Mouse (Mus musculus) cerebellum, postnatal 4 days (tissue): ENCODE results near the gene Zfp84.

Experiments
- DNase-seq, 2 experiments: peaks; one replicate each; pipeline ENCODE4 v3.0.0; 2022; ENCODE audit warnings: low spot score in 2 of 2, mixed read lengths in 1 of 2

The Zfp84 gene

DNA sequence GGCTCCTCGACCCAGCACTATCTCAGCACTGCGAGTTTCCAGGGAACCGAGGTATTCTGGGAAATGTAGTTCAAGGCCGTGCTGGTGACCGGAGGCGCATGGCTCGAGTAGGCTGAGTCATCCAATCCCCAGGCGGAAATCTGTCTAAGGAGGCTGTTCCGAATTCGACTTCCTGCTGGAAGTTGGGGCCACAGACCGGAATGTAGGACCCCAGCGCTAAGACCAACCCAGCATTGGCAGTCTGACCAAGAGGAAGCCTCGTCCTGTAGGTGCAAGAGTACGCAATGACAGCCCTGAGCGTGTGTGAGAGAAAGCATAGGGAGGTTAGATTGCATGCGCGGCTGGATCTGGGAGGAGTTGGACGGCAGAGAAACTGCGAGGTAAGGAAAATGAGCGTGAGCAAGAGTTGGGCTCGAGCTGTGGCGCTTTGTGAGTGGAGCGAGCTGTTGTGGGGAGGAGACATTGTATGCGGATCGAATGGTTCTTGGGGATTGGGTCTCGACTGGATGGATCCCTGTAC lies 47.6 kb downstream of the Zfp84 start, which contains the start of gene Zfp790:
Zfp790 (plus strand) TSS at position 205 of the 520 bp plus-strand sequence.
- peak; percentile 48 to 79 for DNase-seq

DNA sequence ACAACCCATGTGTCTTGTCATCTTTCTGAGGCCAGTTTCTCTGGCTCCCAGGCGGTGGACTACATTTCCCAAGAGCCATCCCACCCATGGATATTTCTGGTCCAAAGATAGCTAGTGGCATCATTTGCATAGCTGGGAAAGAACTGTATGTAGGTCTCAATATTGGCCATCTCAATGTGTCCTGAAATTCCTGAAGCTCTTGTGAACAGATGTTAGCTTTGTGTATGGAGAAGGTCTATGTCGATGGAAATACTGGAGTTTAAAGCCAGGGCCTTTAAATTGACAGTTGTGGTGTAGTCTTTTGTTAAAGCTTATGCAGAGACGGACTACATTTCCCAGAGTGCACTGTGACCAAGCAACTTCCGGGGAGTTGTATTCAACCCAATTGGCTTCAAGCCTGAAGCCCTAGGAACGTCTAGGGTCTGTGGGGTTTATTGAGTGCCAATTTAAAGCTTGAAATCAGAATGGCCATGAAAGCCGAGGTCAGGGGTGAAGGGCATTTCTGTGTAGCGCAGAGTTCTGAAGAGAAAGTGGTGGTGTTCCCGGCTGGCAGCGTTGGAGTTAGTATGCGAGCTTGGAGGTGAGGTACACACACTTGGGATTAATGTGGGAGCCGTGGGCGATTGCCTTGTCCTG lies 50.4 kb downstream of the Zfp84 start:
- DNase-seq = peak; percentile 25 to 50

DNA sequence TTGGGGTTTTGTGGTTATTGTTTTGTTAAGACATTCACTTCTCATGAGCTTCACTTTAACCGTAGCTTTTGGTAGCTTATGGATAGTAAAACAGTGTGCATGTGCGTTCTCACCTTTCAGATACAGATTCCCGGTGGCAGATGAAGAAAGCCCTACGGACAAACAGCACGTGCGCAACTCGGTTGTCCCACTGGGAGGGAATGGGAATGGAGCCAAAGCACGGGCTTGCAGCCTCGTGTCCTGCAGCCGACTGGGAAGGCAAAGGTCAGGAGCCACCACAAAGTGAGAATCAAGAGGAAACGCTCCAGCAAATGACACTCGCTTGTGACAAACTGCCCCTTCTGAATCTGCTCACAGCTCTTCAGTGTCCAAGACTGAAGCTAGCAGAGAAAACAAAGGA lies 59.6 kb downstream of the Zfp84 start:
- no peak for DNase-seq
